Mouse (Mus musculus): ENCODE results near the gene 9230104L09Rik.

The 9230104L09Rik gene

GRCm38 (mm10) chr2:148864966-148865365 is at the start of gene 9230104L09Rik:
Gene 9230104L09Rik, minus strand, starts transcription at chr2:148865038.
- DNase-seq (ENCODE audit: low spot score in 2 of 2) = no peak

DNA sequence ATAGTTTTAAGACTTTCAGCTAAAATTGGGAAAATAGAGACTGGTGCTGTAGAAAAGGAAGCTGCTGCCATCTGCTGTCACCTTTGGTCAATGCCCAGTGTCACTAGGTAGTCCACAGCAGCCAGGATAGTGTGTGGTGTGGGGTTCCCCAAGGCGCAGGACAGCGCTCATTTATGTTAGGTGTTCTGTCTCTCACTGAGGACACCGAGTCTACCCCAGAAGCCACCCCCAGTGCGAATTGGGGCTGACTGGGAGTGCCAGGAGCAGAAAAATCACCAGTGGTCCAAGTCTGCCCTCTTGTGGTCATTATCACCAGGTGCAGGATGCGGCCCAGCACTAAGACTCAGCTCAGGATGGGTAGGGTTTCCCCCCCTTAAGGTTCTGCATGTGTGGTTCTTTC is 37.4 kb upstream of the 9230104L09Rik start:
- peak in 1 of 2 experiments; percentile 32 for DNase-seq (ENCODE audit: low spot score in 2 of 2)

GRCm38 (mm10) chr2:148900305-148900704 is 35.5 kb upstream of the 9230104L09Rik start:
- DNase-seq (ENCODE audit: low spot score in 2 of 2) = no peak

GRCm38 (mm10) chr2:148896219-148896618 is 31.4 kb upstream of the 9230104L09Rik start:
- no peak for DNase-seq (ENCODE audit: low spot score in 2 of 2)

DNA sequence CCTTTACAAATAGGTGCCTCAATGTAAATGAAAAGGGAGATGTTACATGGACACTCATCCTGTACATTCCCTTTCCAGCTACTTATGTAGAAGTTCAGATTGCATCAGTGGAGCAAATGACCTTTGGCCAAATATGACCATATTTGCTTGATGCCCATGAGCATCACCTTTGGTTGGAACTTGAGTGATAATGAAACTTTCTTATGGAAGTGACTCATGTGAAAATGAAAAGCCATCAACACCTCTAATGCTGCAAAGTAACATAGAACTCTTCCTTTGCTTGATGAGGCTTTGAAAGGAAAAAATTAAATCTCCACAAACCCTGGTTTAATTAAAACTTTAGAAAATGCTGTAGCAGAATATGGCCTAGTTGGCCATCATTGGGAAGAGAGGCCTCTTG is 28.3 kb upstream of the 9230104L09Rik start:
- DNase-seq (ENCODE audit: low spot score in 2 of 2) = no peak

DNA sequence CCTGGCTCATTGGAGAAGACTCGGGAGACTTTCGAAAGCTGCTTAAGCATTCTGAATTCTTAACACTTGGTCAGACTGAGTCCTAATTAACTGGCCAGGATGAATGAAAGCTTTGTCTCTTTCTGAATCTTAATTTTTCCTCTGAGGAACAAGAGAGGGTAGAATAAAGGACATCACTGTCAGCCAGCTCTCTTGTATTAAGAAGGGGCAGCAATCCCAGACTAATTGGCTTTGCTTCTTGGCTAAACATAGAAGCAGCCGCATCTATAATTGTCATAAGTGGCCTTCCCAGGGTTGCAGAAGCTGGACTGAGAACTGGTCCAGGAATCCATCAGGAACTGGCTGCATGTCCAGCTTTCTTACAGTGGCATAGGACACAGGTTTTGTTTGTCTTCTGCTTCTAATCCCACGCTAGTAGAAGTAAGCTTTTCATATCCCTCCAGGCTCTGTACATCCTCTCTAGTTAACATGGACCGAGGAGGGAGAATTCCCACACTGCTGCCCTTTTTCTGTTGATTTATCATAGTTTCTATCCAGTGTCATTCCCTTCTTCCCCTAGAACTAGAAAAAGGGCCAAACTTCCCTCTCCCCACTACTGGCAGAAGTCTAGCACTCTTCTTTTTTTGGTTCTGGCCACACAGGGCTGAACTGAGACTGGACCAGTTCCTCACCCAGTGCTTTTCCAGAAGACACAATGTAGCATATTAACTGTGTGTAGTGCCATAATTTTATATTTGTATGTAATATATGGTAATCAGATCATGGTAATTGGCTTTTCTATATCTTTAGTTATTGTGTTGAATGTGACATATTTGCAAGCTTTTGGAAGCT is 25.4 kb upstream of the 9230104L09Rik start:
- DNase-seq (ENCODE audit: low spot score in 2 of 2) = no peak

GRCm38 (mm10) chr2:148889331-148890010 is 24.6 kb upstream of the 9230104L09Rik start:
- no peak for DNase-seq (ENCODE audit: low spot score in 2 of 2)

GRCm38 (mm10) chr2:148888872-148889271 is 24.0 kb upstream of the 9230104L09Rik start:
- no peak for DNase-seq (ENCODE audit: low spot score in 2 of 2)

DNA sequence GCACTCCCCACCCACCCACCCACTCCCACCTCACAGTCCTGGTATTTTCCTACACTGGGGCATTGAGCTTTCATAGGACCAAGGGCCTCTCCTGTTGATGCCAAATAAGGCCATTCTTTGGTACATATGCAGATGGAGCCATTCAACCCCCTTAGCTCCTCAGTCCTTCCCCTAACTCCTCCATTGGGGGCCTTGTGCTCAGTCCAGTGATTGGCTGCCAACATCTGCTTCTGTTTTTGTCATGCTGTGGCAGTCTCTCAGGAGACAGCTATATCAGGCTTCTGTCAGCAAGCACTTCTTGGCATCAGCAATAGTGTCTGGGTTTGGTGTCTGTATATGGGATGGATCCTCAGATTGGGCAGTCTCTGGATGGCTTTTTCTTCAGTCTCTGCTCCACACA is 19.9 kb upstream of the 9230104L09Rik start:
- DNase-seq (ENCODE audit: low spot score in 2 of 2) = no peak

- DNase-seq (ENCODE audit: low spot score in 2 of 2) = no peak
Measured at GRCm38 (mm10) chr2:148879199-148879598, 14.4 kb upstream of the 9230104L09Rik start.

DNA sequence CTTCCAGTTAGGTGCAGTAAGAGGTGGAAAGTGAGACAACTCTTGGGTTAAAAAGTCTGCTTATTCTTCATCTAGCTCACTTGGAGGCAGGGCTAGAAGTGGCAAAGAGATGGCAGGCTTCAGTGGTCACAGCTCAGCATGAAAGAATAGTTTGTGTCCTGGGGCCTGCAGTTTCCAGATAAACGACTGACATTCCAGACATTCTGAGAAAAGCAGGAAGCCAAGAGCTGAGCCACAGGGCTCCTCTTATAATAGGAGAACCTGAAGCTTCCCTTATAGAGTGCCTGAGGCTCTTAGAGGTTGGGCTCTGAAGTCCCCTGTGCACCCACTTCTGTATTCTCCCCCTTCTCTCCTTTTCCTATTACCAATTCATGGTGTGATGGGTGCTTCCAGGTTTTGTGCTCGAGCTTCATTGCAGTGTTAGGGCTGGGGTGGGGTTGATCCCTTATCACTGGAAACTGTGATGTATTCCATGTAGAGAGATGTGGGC is 13.8 kb upstream of the 9230104L09Rik start:
- DNase-seq (ENCODE audit: low spot score in 2 of 2) = no peak

DNA sequence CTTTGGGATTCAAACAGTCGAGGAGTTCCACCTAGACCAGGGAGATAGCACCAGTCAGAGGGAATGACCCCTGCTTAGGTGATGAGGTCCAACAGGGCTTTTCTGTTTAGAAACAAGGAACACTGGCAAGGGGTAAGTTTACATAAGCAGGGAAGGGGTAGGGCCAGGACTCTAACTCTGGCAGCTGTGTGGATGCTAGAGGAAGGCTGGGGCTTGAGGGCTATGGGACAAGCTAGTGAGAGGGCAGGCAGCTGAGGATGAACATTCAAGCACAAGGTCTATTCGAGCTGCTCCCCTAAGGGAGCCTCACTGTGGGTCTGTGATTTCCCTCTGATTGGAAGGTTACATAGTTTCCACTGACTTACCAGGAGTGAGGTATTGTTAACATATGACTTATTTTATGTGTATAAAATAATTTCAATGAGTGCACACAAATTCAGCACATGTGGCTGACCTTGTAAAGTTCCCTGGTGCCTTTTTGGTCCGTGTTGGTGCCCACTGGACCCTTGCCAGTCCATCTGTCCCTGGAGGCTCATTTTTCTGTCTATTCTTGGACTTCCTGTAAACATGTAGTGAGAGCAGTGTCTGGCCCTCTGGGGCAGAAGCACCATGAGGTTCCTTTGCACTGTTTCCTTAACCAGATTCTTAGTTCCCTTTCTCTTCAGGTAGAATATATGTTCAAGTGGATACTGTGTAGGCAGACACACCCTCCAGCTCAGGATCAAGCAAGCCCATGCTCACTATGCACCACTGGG is 12.4 kb upstream of the 9230104L09Rik start:
- no peak for DNase-seq (ENCODE audit: low spot score in 2 of 2)

DNA sequence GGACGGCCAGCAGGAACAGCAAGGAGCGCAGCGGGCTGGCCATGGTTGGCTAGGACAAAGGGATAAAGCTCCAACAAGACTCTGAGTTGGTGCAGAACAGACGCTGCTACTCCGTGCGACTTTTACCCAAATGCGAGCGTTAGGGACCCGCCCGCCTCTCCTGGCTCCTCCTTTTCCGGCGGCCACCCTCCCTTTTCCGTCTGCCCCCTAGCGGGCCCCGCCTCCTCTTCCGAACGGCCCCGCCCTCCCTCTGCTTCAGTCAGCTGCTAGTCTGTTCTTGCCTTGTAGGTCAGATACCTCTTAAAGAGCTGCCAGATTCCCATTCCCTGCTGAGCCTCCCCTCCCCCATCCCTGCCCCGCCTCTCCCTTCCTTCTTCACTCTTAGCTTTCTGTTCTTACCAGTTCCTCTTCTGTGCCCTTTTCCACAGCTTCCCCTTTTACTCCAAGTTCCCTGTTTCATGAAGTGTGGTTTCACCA is 10.5 kb upstream of the 9230104L09Rik start, which contains the start of gene Cst3:
TSS of gene Cst3 (minus strand) at position 358 of the 477 bp plus-strand sequence.
- peak; percentile 78 to 87 for DNase-seq (ENCODE audit: low spot score in 2 of 2)

DNA sequence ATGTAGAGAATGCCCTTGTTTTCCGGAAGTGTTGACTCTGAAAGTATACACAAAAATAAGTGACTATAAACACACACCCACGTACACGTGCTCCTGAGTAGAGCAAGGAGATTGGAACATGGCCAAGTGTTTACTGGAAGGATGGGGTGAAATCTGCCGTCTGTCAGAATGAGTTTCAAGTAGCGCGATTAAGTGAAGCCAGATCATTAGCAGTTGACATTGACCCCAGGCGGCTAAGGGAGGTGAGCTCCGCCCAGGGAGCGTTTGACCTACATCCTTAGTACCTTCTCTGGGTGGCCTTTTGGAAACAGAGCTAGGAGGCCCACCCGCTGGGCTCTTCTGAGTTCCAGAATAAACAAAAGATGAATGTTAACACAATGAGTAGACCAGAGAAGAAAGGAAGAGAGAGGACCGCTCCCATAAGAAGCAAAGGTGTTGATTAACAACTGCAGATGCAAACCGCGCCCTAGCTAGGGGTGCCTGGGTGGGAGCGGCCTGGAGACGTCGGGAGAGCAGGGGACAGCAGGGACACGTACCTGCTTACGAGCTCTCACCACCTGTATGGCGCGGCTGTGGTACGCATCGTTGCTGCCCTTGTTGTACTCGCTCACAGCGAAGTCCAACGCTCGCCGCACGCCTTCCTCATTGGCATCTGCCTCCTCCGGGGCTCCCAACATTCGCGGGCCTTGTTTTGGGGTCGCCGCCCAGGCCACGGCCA is 9.9 kb upstream of the 9230104L09Rik start:
- no peak for DNase-seq (ENCODE audit: low spot score in 2 of 2)

- no peak for DNase-seq (ENCODE audit: low spot score in 2 of 2)
Measured at GRCm38 (mm10) chr2:148874224-148874616, 9.4 kb upstream of the 9230104L09Rik start.

- no peak for DNase-seq (ENCODE audit: low spot score in 2 of 2)
Measured at GRCm38 (mm10) chr2:148872860-148873259, 8.0 kb upstream of the 9230104L09Rik start.

- no peak for DNase-seq (ENCODE audit: low spot score in 2 of 2)
Measured at GRCm38 (mm10) chr2:148870526-148870925, 5.7 kb upstream of the 9230104L09Rik start.

GRCm38 (mm10) chr2:148868959-148869358 is 4.1 kb upstream of the 9230104L09Rik start:
- no peak for DNase-seq (ENCODE audit: low spot score in 2 of 2)

- DNase-seq (ENCODE audit: low spot score in 2 of 2) = no peak
Measured at GRCm38 (mm10) chr2:148861693-148862092, 3.1 kb downstream of the 9230104L09Rik start.

DNA sequence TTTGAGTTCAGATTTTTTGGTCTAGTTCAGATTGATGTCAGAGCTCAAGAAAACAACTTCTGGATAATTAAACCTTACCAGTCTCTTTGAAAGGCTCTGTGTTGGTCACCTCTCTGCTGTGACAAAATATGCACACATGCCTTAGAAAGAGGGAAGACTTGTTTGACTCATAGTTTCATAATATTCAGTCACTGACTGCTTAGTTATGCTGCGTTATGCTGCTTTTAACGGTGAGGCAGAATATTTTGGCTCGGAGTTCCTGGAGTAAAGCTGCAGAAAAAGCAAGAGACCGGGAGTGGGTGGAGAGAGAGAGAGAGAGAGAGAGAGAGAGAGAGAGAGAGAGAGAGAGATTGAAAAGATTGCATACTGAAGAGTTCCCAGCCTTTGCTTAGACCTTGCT is 3.8 kb downstream of the 9230104L09Rik start:
- DNase-seq (ENCODE audit: low spot score in 2 of 2) = no peak

DNA sequence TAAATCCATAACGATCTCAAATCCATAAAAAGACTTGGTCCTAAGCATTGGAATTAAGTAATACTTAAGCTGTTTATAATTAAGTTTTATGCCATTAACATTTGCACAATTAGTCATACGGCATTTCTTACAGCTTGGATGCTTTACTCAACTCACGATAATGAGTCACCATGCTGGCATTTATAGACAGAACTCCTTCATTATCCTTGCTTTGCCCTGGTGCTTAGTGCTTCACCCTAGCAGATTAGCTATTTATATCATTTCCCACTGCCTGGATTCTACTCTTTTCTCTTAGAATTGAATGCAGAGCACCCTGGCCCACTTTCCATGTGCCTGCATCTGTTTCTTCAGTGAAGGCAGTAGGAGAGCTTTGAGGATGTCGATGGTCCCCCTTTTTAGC is 7.3 kb downstream of the 9230104L09Rik start:
- DNase-seq (ENCODE audit: low spot score in 2 of 2) = no peak
